Mouse (Mus musculus): ENCODE data around the gene U2af1l4. TPM values are rescaled to one million over a fixed set of nuclear protein-coding genes. Genes with fewer than 3 reads are reported as not detected.
A peak's percentile ranks its signal among the peaks of the same experiment; 100 is the strongest.

Gene U2af1l4
- polyA plus RNA-seq, 1 experiment: 73.9 TPM

DNA sequence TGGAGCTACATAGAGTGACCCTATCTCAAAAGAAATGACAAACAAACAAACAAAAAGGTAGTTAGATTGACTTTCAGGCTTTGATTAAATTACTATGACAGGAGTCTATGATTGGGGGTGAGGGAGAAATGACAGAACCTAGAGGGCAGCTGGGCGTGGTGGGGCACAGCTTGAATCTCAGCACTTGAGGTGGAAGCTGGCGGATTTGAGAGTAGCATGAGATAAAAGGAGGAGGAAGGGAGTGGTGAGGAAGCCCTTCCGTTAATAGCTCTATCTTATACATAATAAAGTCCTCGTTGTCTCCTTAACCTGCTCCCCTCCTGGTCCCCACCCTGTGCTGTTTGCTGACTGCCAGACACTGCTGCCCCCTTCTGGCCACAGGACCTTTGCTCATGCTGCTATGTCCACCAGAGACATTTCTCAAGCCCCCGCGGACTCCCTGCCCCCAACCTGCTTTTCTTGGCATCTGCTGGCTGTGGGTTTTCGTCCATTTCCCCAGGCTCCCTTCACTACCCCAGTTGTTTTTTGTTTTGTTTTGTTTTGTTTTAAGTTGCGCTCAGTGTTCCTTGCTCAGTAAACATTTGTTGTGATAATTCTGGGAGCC is 44.7 kb downstream of the U2af1l4 start:
- no peak overlapping the region for H3K4me3 ChIP-seq (ENCODE audit: low read depth, low read length)
- no peak for TF ChIP-seq POLR2A (IDR thresholded peaks at IDR 0.05; ENCODE audit: insufficient read depth, low read length)
- peak; percentile 91 for TF ChIP-seq EP300 (IDR thresholded peaks at IDR 0.05; ENCODE audit: insufficient read depth, low read depth, low read length)
- TF ChIP-seq CTCF (IDR thresholded peaks at IDR 0.05; ENCODE audit: low read depth, low read length): peak; percentile 90
- H3K9ac ChIP-seq (ENCODE audit: low read depth, poor library complexity, severe bottlenecking): no peak overlapping the region

DNA sequence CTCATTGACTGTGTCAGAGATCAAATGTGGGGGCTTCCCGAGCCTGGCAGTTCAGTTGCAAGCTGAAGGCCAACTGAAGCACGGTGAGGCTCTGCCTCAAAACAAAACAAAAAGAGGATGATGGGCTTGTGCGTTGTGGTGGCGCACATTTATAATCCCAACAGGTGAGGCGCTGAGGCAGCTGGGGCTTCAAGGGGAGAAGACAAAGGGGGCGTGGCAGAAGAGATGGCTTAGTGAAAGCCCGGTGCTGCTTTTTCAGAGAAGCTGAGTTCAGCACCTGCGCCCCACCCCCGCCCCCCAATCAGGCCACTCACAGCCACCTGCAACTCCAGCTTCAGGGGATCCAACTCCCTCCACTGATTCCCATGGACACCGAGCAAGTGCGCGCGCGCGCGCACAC is 45.4 kb downstream of the U2af1l4 start:
- peaks cover 7% of the 10 kb centered on the region for H3K4me1 ChIP-seq (ENCODE audit: control insufficient read depth, insufficient read depth, low read length)
- no peak overlapping the region for H3K4me3 ChIP-seq (ENCODE audit: low read depth, low read length)
- TF ChIP-seq EP300 (IDR thresholded peaks at IDR 0.05; ENCODE audit: insufficient read depth, low read depth, low read length) (no peak), CTCF (IDR thresholded peaks at IDR 0.05; ENCODE audit: low read depth, low read length) (no peak), POLR2A (IDR thresholded peaks at IDR 0.05; ENCODE audit: insufficient read depth, low read length) (no peak)
- no peaks in the 10 kb centered on the region for H3K9me3 ChIP-seq (replicated peaks; ENCODE audit: control insufficient read depth, insufficient read depth, low read length, poor library complexity, severe bottlenecking)
- H3K27ac ChIP-seq (ENCODE audit: insufficient read depth, low read length): peak overlapping the region; percentile 11
- no peak overlapping the region for H3K9ac ChIP-seq (ENCODE audit: low read depth, poor library complexity, severe bottlenecking)
- H3K27me3 ChIP-seq (ENCODE audit: control insufficient read depth, insufficient read depth, low read length, poor library complexity, severe bottlenecking): no peaks in the 10 kb centered on the region
- H3K36me3 ChIP-seq (ENCODE audit: control insufficient read depth, insufficient read depth, low read length, poor library complexity, severe bottlenecking): no peaks in the 10 kb centered on the region

More for the DNA sequence above, 44.7 kb downstream of the U2af1l4 start:
- Histone ChIP-seq H3K4me1 (ENCODE audit: control insufficient read depth, insufficient read depth, low read length) (peaks cover 13% of the 10 kb centered on the region), H3K27ac (ENCODE audit: insufficient read depth, low read length) (peak overlapping the region; percentile 11), H3K9me3 (replicated peaks; ENCODE audit: control insufficient read depth, insufficient read depth, low read length, poor library complexity, severe bottlenecking) (no peaks in the 10 kb centered on the region), H3K27me3 (ENCODE audit: control insufficient read depth, insufficient read depth, low read length, poor library complexity, severe bottlenecking) (no peaks in the 10 kb centered on the region), H3K36me3 (ENCODE audit: control insufficient read depth, insufficient read depth, low read length, poor library complexity, severe bottlenecking) (no peaks in the 10 kb centered on the region)

DNA sequence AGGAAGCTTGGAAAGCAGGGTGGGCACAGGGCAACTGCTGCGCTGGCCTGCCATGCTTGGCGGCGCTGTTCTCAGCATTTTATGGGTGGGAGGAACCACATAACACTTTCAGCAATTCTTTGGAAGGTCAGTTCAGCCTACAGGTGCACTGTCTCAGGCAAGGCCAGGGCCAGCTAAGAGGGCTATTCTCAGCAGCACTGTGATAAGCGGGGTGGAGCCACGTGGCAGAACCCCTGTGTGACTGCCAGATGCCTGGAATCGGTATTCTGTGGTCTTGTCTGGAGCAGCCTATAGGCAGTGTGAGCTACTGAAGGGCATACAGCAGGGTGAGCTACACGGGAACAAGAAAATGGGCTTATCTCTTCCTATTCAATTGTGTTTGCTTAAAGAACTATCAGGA is 46.9 kb downstream of the U2af1l4 start:
- no peak overlapping the region for H3K27ac ChIP-seq (ENCODE audit: insufficient read depth, low read length)

DNA sequence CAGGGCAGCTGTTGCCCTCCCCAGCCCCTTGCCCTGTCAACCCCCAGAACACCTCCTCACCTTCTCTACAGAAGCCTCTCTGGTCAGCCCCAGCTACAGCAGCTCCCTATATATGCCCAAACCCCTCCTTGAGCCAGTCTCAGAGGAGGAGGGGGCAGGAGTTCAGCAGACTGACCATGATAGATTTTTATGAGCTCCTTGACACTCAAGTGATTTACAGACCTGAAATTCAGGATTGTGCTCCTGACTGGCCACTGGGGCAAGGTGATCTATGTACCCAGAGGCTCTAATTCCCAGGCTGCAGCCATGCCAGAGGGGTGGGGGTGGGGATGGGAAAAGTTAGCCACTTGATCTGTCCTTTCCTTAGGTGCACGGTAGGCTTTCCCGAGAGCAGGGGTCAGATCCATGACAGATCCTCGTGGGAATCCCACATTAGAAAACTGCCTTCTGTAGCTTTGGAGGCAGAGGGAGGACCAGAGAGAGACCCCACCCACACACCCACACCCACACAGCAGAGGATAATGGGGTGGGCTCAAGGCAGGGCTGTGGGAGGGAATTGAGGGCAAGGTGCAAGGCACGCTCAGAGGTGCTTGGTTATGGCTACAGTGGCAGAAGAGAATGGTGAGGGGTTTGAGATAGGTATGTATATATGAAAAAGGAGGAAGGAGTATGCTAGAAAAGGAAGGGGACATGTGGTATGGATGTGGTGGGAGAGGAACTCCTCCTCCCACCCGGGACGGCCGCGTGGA is 49.7 kb downstream of the U2af1l4 start, which contains the start of gene Upk1a:
Upk1a (minus strand) TSS at position 194 of the 749 bp plus-strand sequence.
- peaks cover 3% of the 10 kb centered on the region; the same call in 1 of the 2 replicates for H3K36me3 ChIP-seq (ENCODE audit: control insufficient read depth, insufficient read depth, low read length, poor library complexity, severe bottlenecking)
- H3K4me3 ChIP-seq (ENCODE audit: low read depth, low read length): no peak within 1 kb of the TSS
- TF ChIP-seq CTCF (IDR thresholded peaks at IDR 0.05; ENCODE audit: low read depth, low read length) (no peak), POLR2A (IDR thresholded peaks at IDR 0.05; ENCODE audit: insufficient read depth, low read length) (no peak), EP300 (IDR thresholded peaks at IDR 0.05; ENCODE audit: insufficient read depth, low read depth, low read length) (no peak)
- H3K27ac ChIP-seq (ENCODE audit: insufficient read depth, low read length): no peak within 1 kb of the TSS
- H3K9ac ChIP-seq (ENCODE audit: low read depth, poor library complexity, severe bottlenecking): no peak within 1 kb of the TSS
- H3K4me1 ChIP-seq (ENCODE audit: control insufficient read depth, insufficient read depth, low read length): peaks cover 2% of the 10 kb centered on the region
- no peaks in the 10 kb centered on the region for H3K27me3 ChIP-seq (ENCODE audit: control insufficient read depth, insufficient read depth, low read length, poor library complexity, severe bottlenecking)
- no peaks in the 10 kb centered on the region for H3K9me3 ChIP-seq (replicated peaks; ENCODE audit: control insufficient read depth, insufficient read depth, low read length, poor library complexity, severe bottlenecking)

More for the DNA sequence above, 46.9 kb downstream of the U2af1l4 start:
- no peak overlapping the region for H3K9ac ChIP-seq (ENCODE audit: low read depth, poor library complexity, severe bottlenecking)
- peaks cover 2% of the 10 kb centered on the region for H3K4me1 ChIP-seq (ENCODE audit: control insufficient read depth, insufficient read depth, low read length)
- no peaks in the 10 kb centered on the region for H3K9me3 ChIP-seq (replicated peaks; ENCODE audit: control insufficient read depth, insufficient read depth, low read length, poor library complexity, severe bottlenecking)
- no peaks in the 10 kb centered on the region for H3K27me3 ChIP-seq (ENCODE audit: control insufficient read depth, insufficient read depth, low read length, poor library complexity, severe bottlenecking)
- no peaks in the 10 kb centered on the region for H3K36me3 ChIP-seq (ENCODE audit: control insufficient read depth, insufficient read depth, low read length, poor library complexity, severe bottlenecking)
- no peak overlapping the region for H3K4me3 ChIP-seq (ENCODE audit: low read depth, low read length)
- no peak for TF ChIP-seq POLR2A (IDR thresholded peaks at IDR 0.05; ENCODE audit: insufficient read depth, low read length)
- TF ChIP-seq CTCF (IDR thresholded peaks at IDR 0.05; ENCODE audit: low read depth, low read length): peak; percentile 32

DNA sequence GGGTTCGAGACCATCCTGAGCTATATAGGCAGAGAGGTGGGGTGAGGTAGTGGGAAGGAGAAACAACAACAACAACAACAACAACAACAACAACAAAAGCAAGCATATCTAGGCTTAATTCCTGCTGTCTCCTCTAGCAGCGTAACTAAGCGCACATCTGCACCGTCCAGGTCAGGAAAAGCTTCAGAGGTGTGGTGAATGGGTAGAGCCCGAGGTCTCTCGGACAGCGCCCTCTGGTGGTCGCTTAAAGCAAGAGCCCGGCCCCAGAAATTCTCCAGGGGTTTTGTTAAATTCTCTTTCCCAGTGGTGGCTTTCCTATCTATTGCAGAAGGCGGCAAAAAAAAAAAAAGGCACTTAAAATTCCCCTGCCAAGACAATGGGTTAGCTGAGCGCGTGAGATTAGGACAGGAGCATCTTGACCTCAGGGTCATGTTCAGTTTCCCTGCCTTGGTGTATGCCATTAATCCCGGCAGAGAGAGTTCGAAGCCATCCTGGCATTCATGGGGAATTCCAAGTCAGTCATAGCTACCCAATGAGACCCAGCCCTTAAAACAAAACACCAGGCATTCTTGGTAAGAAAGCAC is 50.5 kb downstream of the U2af1l4 start:
- no peak overlapping the region for H3K4me3 ChIP-seq (ENCODE audit: low read depth, low read length)
- H3K9me3 ChIP-seq (replicated peaks; ENCODE audit: control insufficient read depth, insufficient read depth, low read length, poor library complexity, severe bottlenecking): no peaks in the 10 kb centered on the region
- H3K27ac ChIP-seq (ENCODE audit: insufficient read depth, low read length): no peak overlapping the region
- no peaks in the 10 kb centered on the region for H3K27me3 ChIP-seq (ENCODE audit: control insufficient read depth, insufficient read depth, low read length, poor library complexity, severe bottlenecking)
- peaks cover 2% of the 10 kb centered on the region for H3K4me1 ChIP-seq (ENCODE audit: control insufficient read depth, insufficient read depth, low read length)
- no peak overlapping the region for H3K9ac ChIP-seq (ENCODE audit: low read depth, poor library complexity, severe bottlenecking)
- peaks cover 8% of the 10 kb centered on the region for H3K36me3 ChIP-seq (ENCODE audit: control insufficient read depth, insufficient read depth, low read length, poor library complexity, severe bottlenecking)
- TF ChIP-seq CTCF (IDR thresholded peaks at IDR 0.05; ENCODE audit: low read depth, low read length) (peak; percentile 72), POLR2A (IDR thresholded peaks at IDR 0.05; ENCODE audit: insufficient read depth, low read length) (no peak)

DNA sequence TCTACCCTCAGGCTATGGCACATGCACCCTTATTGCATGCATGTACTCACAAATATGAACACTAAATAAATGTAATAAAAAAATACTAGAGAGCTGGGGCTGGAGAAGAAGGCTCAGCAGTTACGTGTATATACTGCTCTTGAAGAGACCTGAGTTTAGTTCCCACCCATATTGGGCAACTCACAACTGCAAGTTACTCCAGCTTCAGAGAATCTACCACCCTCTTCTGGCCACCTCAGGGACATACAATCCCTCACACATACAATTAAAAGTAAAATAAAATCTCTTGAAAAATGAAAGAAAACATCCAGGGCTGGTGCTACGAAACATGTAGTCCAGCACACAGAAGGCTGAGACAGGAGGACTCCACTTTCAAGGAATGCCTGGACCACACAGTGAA is 51.4 kb downstream of the U2af1l4 start:
- Histone ChIP-seq H3K4me3 (ENCODE audit: low read depth, low read length) (no peak overlapping the region), H3K27ac (ENCODE audit: insufficient read depth, low read length) (peak overlapping the region; percentile 51; the same call in 1 of the 2 replicates), H3K36me3 (ENCODE audit: control insufficient read depth, insufficient read depth, low read length, poor library complexity, severe bottlenecking) (peaks cover 13% of the 10 kb centered on the region), H3K9ac (ENCODE audit: low read depth, poor library complexity, severe bottlenecking) (no peak overlapping the region), H3K27me3 (ENCODE audit: control insufficient read depth, insufficient read depth, low read length, poor library complexity, severe bottlenecking) (no peaks in the 10 kb centered on the region), H3K4me1 (ENCODE audit: control insufficient read depth, insufficient read depth, low read length) (peaks cover 2% of the 10 kb centered on the region), H3K9me3 (replicated peaks; ENCODE audit: control insufficient read depth, insufficient read depth, low read length, poor library complexity, severe bottlenecking) (no peaks in the 10 kb centered on the region)
- no peak for TF ChIP-seq CTCF (IDR thresholded peaks at IDR 0.05; ENCODE audit: low read depth, low read length)
- TF ChIP-seq EP300 (IDR thresholded peaks at IDR 0.05; ENCODE audit: insufficient read depth, low read depth, low read length): no peak
- TF ChIP-seq POLR2A (IDR thresholded peaks at IDR 0.05; ENCODE audit: insufficient read depth, low read length): no peak

Other genes starting within 250 kb of the U2af1l4 start
- gene Syne4, start 248.5 kb upstream of the U2af1l4 start, polyA plus RNA-seq (2011; ENCODE audit: insufficient read depth, insufficient read length, low read depth, missing spikeins): 41.6 and 43.7 TPM in 2 replicates
- 0.52 and 0.58 TPM in 2 replicates for gene E130208F15Rik, start 241.6 kb upstream of the U2af1l4 start, polyA plus RNA-seq (2011; ENCODE audit: insufficient read depth, insufficient read length, low read depth, missing spikeins)
- gene Sdhaf1, start 239.4 kb upstream of the U2af1l4 start, polyA plus RNA-seq (2011; ENCODE audit: insufficient read depth, insufficient read length, low read depth, missing spikeins): 5.6 and 7.3 TPM in 2 replicates
- gene Lrfn3, start 200.5 kb upstream of the U2af1l4 start, polyA plus RNA-seq (2011; ENCODE audit: insufficient read depth, insufficient read length, low read depth, missing spikeins): 4.2 and 6.3 TPM in 2 replicates
- gene Tyrobp, start 149.5 kb upstream of the U2af1l4 start, polyA plus RNA-seq (2011; ENCODE audit: insufficient read depth, insufficient read length, low read depth, missing spikeins): not detected in 2 replicates
- not detected in 2 replicates for gene Hcst, start 143.4 kb upstream of the U2af1l4 start, polyA plus RNA-seq (2011; ENCODE audit: insufficient read depth, insufficient read length, low read depth, missing spikeins)
- 4.1 TPM in 2 replicates for gene Nfkbid, start 141.6 kb upstream of the U2af1l4 start, polyA plus RNA-seq (2011; ENCODE audit: insufficient read depth, insufficient read length, low read depth, missing spikeins)
- 70.6 and 78.2 TPM in 2 replicates for gene Aplp1, start 117.8 kb upstream of the U2af1l4 start, polyA plus RNA-seq (2011; ENCODE audit: insufficient read depth, insufficient read length, low read depth, missing spikeins)
- gene Kirrel2, start 105.6 kb upstream of the U2af1l4 start, polyA plus RNA-seq (2011; ENCODE audit: insufficient read depth, insufficient read length, low read depth, missing spikeins): 5.8 and 9.4 TPM in 2 replicates
- 27.5 and 30.9 TPM in 2 replicates for gene Nphs1, start 105.0 kb upstream of the U2af1l4 start, polyA plus RNA-seq (2011; ENCODE audit: insufficient read depth, insufficient read length, low read depth, missing spikeins)
- 0.58 TPM in 1 of 2 replicates, not detected in the other for gene Prodh2, start 69.7 kb upstream of the U2af1l4 start, polyA plus RNA-seq (2011; ENCODE audit: insufficient read depth, insufficient read length, low read depth, missing spikeins)
- 6.0 and 6.5 TPM in 2 replicates for gene Arhgap33, start 28.2 kb upstream of the U2af1l4 start, polyA plus RNA-seq (2011; ENCODE audit: insufficient read depth, insufficient read length, low read depth, missing spikeins)
- gene Hspb6, start 11.1 kb upstream of the U2af1l4 start, polyA plus RNA-seq (2011; ENCODE audit: insufficient read depth, insufficient read length, low read depth, missing spikeins): 6.4 and 7.0 TPM in 2 replicates
- gene Proser3, start 11.0 kb upstream of the U2af1l4 start, polyA plus RNA-seq (2011; ENCODE audit: insufficient read depth, insufficient read length, low read depth, missing spikeins): 16.8 and 17.3 TPM in 2 replicates
- 23.3 and 29.3 TPM in 2 replicates for gene Lin37, start 3.5 kb upstream of the U2af1l4 start, polyA plus RNA-seq (2011; ENCODE audit: insufficient read depth, insufficient read length, low read depth, missing spikeins)
- gene Gm49396, start within 50 bp of the U2af1l4 start, polyA plus RNA-seq (2011; ENCODE audit: insufficient read depth, insufficient read length, low read depth, missing spikeins): 1.8 and 1.9 TPM in 2 replicates
- 99.8 and 107 TPM in 2 replicates for gene Psenen, start 326 bp downstream of the U2af1l4 start, polyA plus RNA-seq (2011; ENCODE audit: insufficient read depth, insufficient read length, low read depth, missing spikeins)
- gene Igflr1, start 2.1 kb downstream of the U2af1l4 start, polyA plus RNA-seq (2011; ENCODE audit: insufficient read depth, insufficient read length, low read depth, missing spikeins): 0.72 TPM in 1 of 2 replicates, not detected in the other
- gene Kmt2b, start 25.4 kb downstream of the U2af1l4 start, polyA plus RNA-seq (2011; ENCODE audit: insufficient read depth, insufficient read length, low read depth, missing spikeins): 70.2 and 81.4 TPM in 2 replicates
- gene Zbtb32, start 35.6 kb downstream of the U2af1l4 start, polyA plus RNA-seq (2011; ENCODE audit: insufficient read depth, insufficient read length, low read depth, missing spikeins): 20.3 and 22.7 TPM in 2 replicates
- gene Upk1a, start 49.5 kb downstream of the U2af1l4 start, polyA plus RNA-seq (2011; ENCODE audit: insufficient read depth, insufficient read length, low read depth, missing spikeins): 2.5 and 2.8 TPM in 2 replicates
- 540 and 569 TPM in 2 replicates for gene Cox6b1, start 62.9 kb downstream of the U2af1l4 start, polyA plus RNA-seq (2011; ENCODE audit: insufficient read depth, insufficient read length, low read depth, missing spikeins)
- gene Etv2, start 72.6 kb downstream of the U2af1l4 start, polyA plus RNA-seq (2011; ENCODE audit: insufficient read depth, insufficient read length, low read depth, missing spikeins): 2.8 and 3.3 TPM in 2 replicates
- gene Rbm42, start 87.0 kb downstream of the U2af1l4 start, polyA plus RNA-seq (2011; ENCODE audit: insufficient read depth, insufficient read length, low read depth, missing spikeins): 42.3 and 47.0 TPM in 2 replicates
- 16.9 and 17.8 TPM in 2 replicates for gene Haus5, start 101.7 kb downstream of the U2af1l4 start, polyA plus RNA-seq (2011; ENCODE audit: insufficient read depth, insufficient read length, low read depth, missing spikeins)
- not detected in 2 replicates for gene Pmis2, start 108.3 kb downstream of the U2af1l4 start, polyA plus RNA-seq (2011; ENCODE audit: insufficient read depth, insufficient read length, low read depth, missing spikeins)
- gene 2200002J24Rik, start 135.6 kb downstream of the U2af1l4 start, polyA plus RNA-seq (2011; ENCODE audit: insufficient read depth, insufficient read length, low read depth, missing spikeins): not detected in 2 replicates
- 1.4 and 1.6 TPM in 2 replicates for gene Atp4a, start 148.9 kb downstream of the U2af1l4 start, polyA plus RNA-seq (2011; ENCODE audit: insufficient read depth, insufficient read length, low read depth, missing spikeins)
- 66.7 and 75.8 TPM in 2 replicates for gene Tmem147, start 166.2 kb downstream of the U2af1l4 start, polyA plus RNA-seq (2011; ENCODE audit: insufficient read depth, insufficient read length, low read depth, missing spikeins)
- not detected in 2 replicates for gene Gapdhs, start 180.4 kb downstream of the U2af1l4 start, polyA plus RNA-seq (2011; ENCODE audit: insufficient read depth, insufficient read length, low read depth, missing spikeins)
- gene Sbsn, start 188.2 kb downstream of the U2af1l4 start, polyA plus RNA-seq (2011; ENCODE audit: insufficient read depth, insufficient read length, low read depth, missing spikeins): 12.4 and 14.6 TPM in 2 replicates
- 0.70 and 0.99 TPM in 2 replicates for gene Dmkn, start 200.5 kb downstream of the U2af1l4 start, polyA plus RNA-seq (2011; ENCODE audit: insufficient read depth, insufficient read length, low read depth, missing spikeins)
- 5.0 and 9.1 TPM in 2 replicates for gene Krtdap, start 224.6 kb downstream of the U2af1l4 start, polyA plus RNA-seq (2011; ENCODE audit: insufficient read depth, insufficient read length, low read depth, missing spikeins)

All from ES-Bruce4 (cell line).